Mouse (Mus musculus) heart, postnatal 10 days (tissue): ENCODE data around the gene 1600012H06Rik. TPM values are rescaled to one million over a fixed set of nuclear protein-coding genes. Genes with fewer than 3 reads are reported as not detected.
"Not testable (repeated sequence)": the region's sequence is repeated elsewhere in the genome, so short reads cannot be mapped to it uniquely, and the experiment has no call there.

ENCODE experiments used
- DNase-seq, 2 experiments: peaks; one replicate each; pipeline ENCODE4 v3.0.0; 2021
- intact Hi-C: fragments of 180-260 bp; cut with DNase I; formaldehyde crosslinking; loops from one replicate; pipeline ENCODE4 v1.15.1; 2025
- total RNA-seq, 2 experiments: library from RNA; stranded (reverse); gene quantifications; 2 replicates each; pipeline ENCODE4 v1.2.3; 2021

The 1600012H06Rik gene
- total RNA-seq, 2 experiments from 2014 or later, result 15.7 to 17.7 TPM

GRCm38 (mm10) chr17:14994140-14994539 is 51.2 kb downstream of the 1600012H06Rik start:
- DNase-seq, intact Hi-C loops: not testable (repeated sequence)

- intact Hi-C loops, DNase-seq: not testable (repeated sequence)
Observed at GRCm38 (mm10) chr17:15000047-15000446, 57.1 kb downstream of the 1600012H06Rik start.

- DNase-seq, intact Hi-C loops: not testable (repeated sequence)
Observed at GRCm38 (mm10) chr17:15009088-15009487, 66.1 kb downstream of the 1600012H06Rik start.

Other genes with a start within 250 kb of the 1600012H06Rik start
- gene Thbs2, start 248.9 kb upstream of the 1600012H06Rik start, total RNA-seq, result 10 to 100 TPM; 54.2 to 57.8 TPM
- 1 to 10 TPM; 1.1 to 2.5 TPM for gene Wdr27, start within 50 bp of the 1600012H06Rik start, total RNA-seq
- gene Phf10, start 18.1 kb downstream of the 1600012H06Rik start, total RNA-seq, result 10 to 100 TPM; 60.4 to 61.3 TPM
- 1 to 10 TPM; 2.5 to 5.0 TPM for gene 9030025P20Rik, start 35.3 kb downstream of the 1600012H06Rik start, total RNA-seq
- gene Gm3417, start 35.6 kb downstream of the 1600012H06Rik start, total RNA-seq, result not detected
- gene Gm3435, start 67.0 kb downstream of the 1600012H06Rik start, total RNA-seq, result 1 to 10 TPM; 2.5 to 3.4 TPM
- 10 to 100 TPM; 35.3 to 36.1 TPM for gene Ermard, start 98.0 kb downstream of the 1600012H06Rik start, total RNA-seq
- 1 to 10 TPM in 1 of 2 experiments, under 1 TPM in 1; 0.57 to 1.2 TPM for gene Tcte3, start 98.3 kb downstream of the 1600012H06Rik start, total RNA-seq
- gene Gm3448, start 98.4 kb downstream of the 1600012H06Rik start, total RNA-seq, result 1 to 10 TPM; 1.8 TPM